14 mouse cellular contexts compared by ENCODE assay signal in genomic region chr11:61744460-61744859, GRCm38 (mm10). TPM values are rescaled to one million over a fixed set of nuclear protein-coding genes. Genes with fewer than 3 reads are reported as not detected.
DNase-seq lines count a peak whose midpoint lies in the region; TF ChIP-seq lines count a peak whose summit lies in the region.
"Had no signal": no experiment of that assay in that cellular context is flagged by ENCODE, and none has a peak within 500 bp of the region (broad histone marks: within the 10 kb centered on the region; RNA-seq: fewer than 3 reads in every experiment).

No protein-coding gene starts in this region.

- no peak overlapping the region for H3K4me3 ChIP-seq in layer of hippocampus, adult 2 months
- H3K4me3 ChIP-seq: heart, embryonic 15.5 days had no signal

- H3K27ac ChIP-seq in layer of hippocampus, adult 2 months = peak overlapping the region; percentile 36; the same call in 1 of the 2 replicates
- H3K27ac ChIP-seq: heart, embryonic 15.5 days had no signal

- no peak for TF ChIP-seq POLR2A in brain, embryonic 14.5 days (IDR thresholded peaks at IDR 0.05; ENCODE audit: borderline replicate concordance, extremely low read depth, insufficient read depth, insufficient read length, poor library complexity, severe bottlenecking)

- TF ChIP-seq CTCF in layer of hippocampus, adult 2 months (conservative IDR thresholded peaks at IDR 0.05) = peak; percentile 65
- TF ChIP-seq CTCF in brain, embryonic 14.5 days (IDR thresholded peaks at IDR 0.05; ENCODE audit: borderline replicate concordance, extremely low read depth, insufficient read depth, insufficient read length) = peak; percentile 41; the same call in 1 of the 2 replicates

- DNase-seq in layer of hippocampus, adult 2 months (ENCODE audit: low spot score in 2 of 2) = no peak
- no peak for DNase-seq in layer of hippocampus, adult 9-10 months (ENCODE audit: low spot score)
- peak; percentile 32 for DNase-seq in retina, embryonic 14.5 days (ENCODE audit: low spot score)
- no peak for DNase-seq in retina, postnatal 1 day
- DNase-seq in brain, embryonic 14.5 days (ENCODE audit: low read depth) = no peak
- no peak for DNase-seq in adrenal gland, postnatal 14 days
- DNase-seq in heart, adult 11 months = no peak
- DNase-seq: adrenal gland, adult 8-10 months; cerebellum, adult 11 months; gastrocnemius, postnatal 10 days had no signal

RNA-seq across cellular contexts. Expression of gene Prpsap2, which starts 17.4 kb away (rescaled TPM):
- 10 to 100 TPM; 50.8 to 51.0 TPM for total RNA-seq in layer of hippocampus, adult 2 months (2021)
- polyA plus RNA-seq in brain, embryonic 14.5 days (2012; rRNA removed) = 54.3 and 68.5 TPM in 2 replicates
- total RNA-seq in adrenal gland, postnatal 14 days (2021) = 25.9 and 27.9 TPM in 2 replicates

RNA-seq across cellular contexts. Expression of gene Slc5a10, which starts 23.8 kb away (rescaled TPM):
- total RNA-seq in layer of hippocampus, adult 2 months (2021) = under 1 TPM; 0.31 to 0.47 TPM
- polyA plus RNA-seq in brain, embryonic 14.5 days (2012; rRNA removed) = 0.04 and 0.11 TPM in 2 replicates
- total RNA-seq in adrenal gland, postnatal 14 days (2021) = not detected in 2 replicates
- total RNA-seq: gastrocnemius, postnatal 10 days had no signal
- polyA plus RNA-seq: forebrain, embryonic 11.5 days; heart, embryonic 15.5 days; intestine, embryonic 14.5 days; small intestine, adult 2 months had no signal
